Mouse (Mus musculus): ENCODE measurements around the gene Lrrc23. TPM values are rescaled to one million over a fixed set of nuclear protein-coding genes. Genes with fewer than 3 reads are reported as not detected.

Gene Lrrc23
- 9.0 and 11.7 TPM in 2 replicates for polyA plus RNA-seq (2012; rRNA removed)

GRCm38 (mm10) chr6:124779222-124779983 lies at the start of gene Lrrc23:
Lrrc23 (minus strand) TSS chr6:124779727.

GRCm38 (mm10) chr6:124813933-124814332 lies 34.4 kb upstream of the Lrrc23 start, which contains the start of gene Tpi1:
Tpi1 (minus strand) TSS chr6:124814296.

GRCm38 (mm10) chr6:124808358-124809012 lies 29.0 kb upstream of the Lrrc23 start, which contains the start of gene Spsb2:
Spsb2 (plus strand) TSS chr6:124808661.

GRCm38 (mm10) chr6:124769101-124769765 lies 10.3 kb downstream of the Lrrc23 start, which contains the start of gene Eno2:
Eno2 (minus strand) TSS chr6:124769673.

GRCm38 (mm10) chr6:124755831-124756595 lies 23.5 kb downstream of the Lrrc23 start, which contains the start of the genes Gm45234 and Atn1:
Gm45234 (minus strand) TSS chr6:124756021.
Atn1 (minus strand) TSS chr6:124756524.

GRCm38 (mm10) chr6:124740888-124741761 lies 38.4 kb downstream of the Lrrc23 start, which contains the start of gene Grcc10:
Grcc10 (minus strand) TSS chr6:124741374.

GRCm38 (mm10) chr6:124738511-124739023 lies 41.0 kb downstream of the Lrrc23 start, which contains the start of gene Ptpn6:
Ptpn6 (minus strand) TSS chr6:124738714.

Other genes starting within 250 kb of the Lrrc23 start
- gene C1s1, start 237.4 kb downstream of the Lrrc23 start, polyA plus RNA-seq (2012; rRNA removed), result 61.1 and 87.7 TPM in 2 replicates
- 0.10 and 0.28 TPM in 2 replicates for gene C1rb, start 209.4 kb downstream of the Lrrc23 start, polyA plus RNA-seq (2012; rRNA removed)
- 0.09 and 0.21 TPM in 2 replicates for gene C1s2, start 143.6 kb downstream of the Lrrc23 start, polyA plus RNA-seq (2012; rRNA removed)
- 174 and 229 TPM in 2 replicates for gene Lpcat3, start 116.7 kb downstream of the Lrrc23 start, polyA plus RNA-seq (2012; rRNA removed)
- gene Emg1, start 67.5 kb downstream of the Lrrc23 start, polyA plus RNA-seq (2012; rRNA removed), result 43.9 and 53.5 TPM in 2 replicates
- 133 and 151 TPM in 2 replicates for gene Phb2, start 67.4 kb downstream of the Lrrc23 start, polyA plus RNA-seq (2012; rRNA removed)
- 15.2 and 17.3 TPM in 2 replicates for gene Ptpn6, start 41.0 kb downstream of the Lrrc23 start, polyA plus RNA-seq (2012; rRNA removed)
- gene Grcc10, start 38.4 kb downstream of the Lrrc23 start, polyA plus RNA-seq (2012; rRNA removed), result 266 and 371 TPM in 2 replicates
- not detected in 2 replicates for gene Gm45234, start 23.7 kb downstream of the Lrrc23 start, polyA plus RNA-seq (2012; rRNA removed)
- gene Atn1, start 23.2 kb downstream of the Lrrc23 start, polyA plus RNA-seq (2012; rRNA removed), result 44.9 and 59.9 TPM in 2 replicates
- gene Eno2, start 10.1 kb downstream of the Lrrc23 start, polyA plus RNA-seq (2012; rRNA removed), result 10.6 and 11.5 TPM in 2 replicates
- gene Spsb2, start 28.9 kb upstream of the Lrrc23 start, polyA plus RNA-seq (2012; rRNA removed), result 27.7 and 31.4 TPM in 2 replicates
- gene Tpi1, start 34.6 kb upstream of the Lrrc23 start, polyA plus RNA-seq (2012; rRNA removed), result 353 and 433 TPM in 2 replicates
- gene Usp5, start 49.8 kb upstream of the Lrrc23 start, polyA plus RNA-seq (2012; rRNA removed), result 120 TPM in 2 replicates
- 20.9 and 42.3 TPM in 2 replicates for gene Cdca3, start 49.8 kb upstream of the Lrrc23 start, polyA plus RNA-seq (2012; rRNA removed)
- gene Gnb3, start 60.5 kb upstream of the Lrrc23 start, polyA plus RNA-seq (2012; rRNA removed), result 0.98 and 1.0 TPM in 2 replicates
- 99.7 and 118 TPM in 2 replicates for gene P3h3, start 78.0 kb upstream of the Lrrc23 start, polyA plus RNA-seq (2012; rRNA removed)
- gene Gpr162, start 84.3 kb upstream of the Lrrc23 start, polyA plus RNA-seq (2012; rRNA removed), result 3.2 and 3.4 TPM in 2 replicates
- 1.4 and 1.6 TPM in 2 replicates for gene Cd4, start 108.5 kb upstream of the Lrrc23 start, polyA plus RNA-seq (2012; rRNA removed)
- gene Lag3, start 132.0 kb upstream of the Lrrc23 start, polyA plus RNA-seq (2012; rRNA removed), result 8.3 and 8.4 TPM in 2 replicates
- 2,014 and 3,023 TPM in 2 replicates for gene Ptms, start 140.4 kb upstream of the Lrrc23 start, polyA plus RNA-seq (2012; rRNA removed)
- 367 and 376 TPM in 2 replicates for gene Mlf2, start 151.7 kb upstream of the Lrrc23 start, polyA plus RNA-seq (2012; rRNA removed)
- 232 and 278 TPM in 2 replicates for gene Cops7a, start 185.8 kb upstream of the Lrrc23 start, polyA plus RNA-seq (2012; rRNA removed)
- 5.2 and 10.1 TPM in 2 replicates for gene Pianp, start 217.0 kb upstream of the Lrrc23 start, polyA plus RNA-seq (2012; rRNA removed)
- 70.1 and 85.2 TPM in 2 replicates for gene Zfp384, start 229.4 kb upstream of the Lrrc23 start, polyA plus RNA-seq (2012; rRNA removed)